Mouse (Mus musculus): ENCODE measurements around the gene Arhgef33.

- TF ChIP-seq GATA1 (IDR thresholded peaks at IDR 0.05; ENCODE audit: low read length) (no peak), TAL1 (IDR thresholded peaks at IDR 0.05; ENCODE audit: low read length) (no peak)
Measured at GRCm38 (mm10) chr17:80311761-80312160, 4.6 kb downstream of the Arhgef33 start.
